Mouse (Mus musculus) limb, embryonic 11.5 days (tissue): Measurements from ENCODE around the gene Adora1. TPM values are rescaled to one million over a fixed set of nuclear protein-coding genes. Genes with fewer than 3 reads are reported as not detected.

Experiments used
- ATAC-seq: fragments of 200-750 bp; cut with Nextera tagmentation; 2 replicates; pipeline ENCODE4 v1.8.0; 2017; ENCODE audit warnings: low read depth; ENCODE audit not compliant: insufficient number of reproducible peaks, low FRiP score, low TSS enrichment
- DNase-seq: peaks from one replicate; pipeline ENCODE4 v3.0.0-alpha.2; 2015; ENCODE audit warnings: low spot score
- H3K27ac ChIP-seq: fragments of 300-500 bp; sonication (generic); replicated peaks from 2 replicates; pipeline ENCODE4 v1.5.1; 2014; ENCODE audit warnings: low read depth, mild to moderate bottlenecking, low read length
- H3K27me3 ChIP-seq: fragments of 300-500 bp; sonication (generic); 2 replicates; pipeline ENCODE4 v1.6.1; 2014; ENCODE audit warnings: mild to moderate bottlenecking, low read length, mixed read lengths; ENCODE audit not compliant: control insufficient read depth, insufficient read depth
- H3K36me3 ChIP-seq: fragments of 300-500 bp; sonication (generic); 2 replicates; pipeline ENCODE4 v1.6.1; 2014; ENCODE audit warnings: mild to moderate bottlenecking, low read length, moderate library complexity, mixed read lengths; ENCODE audit not compliant: control insufficient read depth, insufficient read depth
- H3K4me1 ChIP-seq: fragments of 300-500 bp; sonication (generic); 2 replicates; pipeline ENCODE4 v1.6.1; 2014; ENCODE audit warnings: low read length, mixed read lengths; ENCODE audit not compliant: control insufficient read depth, insufficient read depth
- H3K4me2 ChIP-seq: fragments of 300-500 bp; sonication (generic); 2 replicates; pipeline ENCODE4 v1.6.1; 2014; ENCODE audit warnings: low read depth, mild to moderate bottlenecking, moderate library complexity; ENCODE audit not compliant: severe bottlenecking
- H3K4me3 ChIP-seq: fragments of 300-500 bp; sonication (generic); 2 replicates; pipeline ENCODE4 v1.5.1; 2014; ENCODE audit warnings: low read depth, low read length
- H3K9ac ChIP-seq: fragments of 300-500 bp; sonication (generic); 2 replicates; pipeline ENCODE4 v1.6.1; 2014; ENCODE audit warnings: mild to moderate bottlenecking, low read length
- H3K9me3 ChIP-seq: fragments of 300-500 bp; sonication (generic); 2 replicates; pipeline ENCODE4 v1.6.1; 2016; ENCODE audit warnings: low read length; ENCODE audit not compliant: control insufficient read depth
- WGBS: fragments of 180-500 bp; shearing (Covaris S2); extraction: QIAGEN DNeasy Blood & Tissue Kit; methylation state at CpG from one replicate; pipeline ENCODE4 v1.1.7; 2014; 5-methylcytosine and 5-hydroxymethylcytosine counted together
- polyA plus RNA-seq: library from polyadenylated mRNA; unstranded; fragments of >200 nt; fragmentation: Nextera tagmentation; extraction: Ambion mirVana; gene quantifications from 2 replicates; pipeline ENCODE4 v1.2.1, GENCODE M21; 2014

Adora1 gene
- polyA plus RNA-seq = 0.87 and 0.88 TPM in 2 replicates

GRCm38 (mm10) chr1:134235391-134235921 is at the start of gene Adora1:
Gene Adora1 (minus strand): TSS chr1:134235431.
- H3K4me2 ChIP-seq = peak within 1 kb of the TSS; percentile 79
- ATAC-seq (no peak), DNase-seq (peak; percentile 38)
- H3K4me1 ChIP-seq = peaks cover 8% of the 10 kb centered on the region; the same call in 1 of the 2 replicates
- no peak within 1 kb of the TSS for H3K27ac ChIP-seq
- WGBS = under 1% methylated on average over 34 of the region's 37 CpGs
- peaks cover 47% of the 10 kb centered on the region for H3K27me3 ChIP-seq
- H3K36me3 ChIP-seq = no peaks in the 10 kb centered on the region
- no peaks in the 10 kb centered on the region for H3K9me3 ChIP-seq
- peak within 1 kb of the TSS; percentile 36 for H3K4me3 ChIP-seq
- peak within 1 kb of the TSS; percentile 44; the same call in 1 of the 2 replicates for H3K9ac ChIP-seq

- no peak overlapping the region for H3K9ac ChIP-seq
- ATAC-seq = no peak
Observed at GRCm38 (mm10) chr1:134283108-134283507, 47.9 kb upstream of the Adora1 start.

DNA sequence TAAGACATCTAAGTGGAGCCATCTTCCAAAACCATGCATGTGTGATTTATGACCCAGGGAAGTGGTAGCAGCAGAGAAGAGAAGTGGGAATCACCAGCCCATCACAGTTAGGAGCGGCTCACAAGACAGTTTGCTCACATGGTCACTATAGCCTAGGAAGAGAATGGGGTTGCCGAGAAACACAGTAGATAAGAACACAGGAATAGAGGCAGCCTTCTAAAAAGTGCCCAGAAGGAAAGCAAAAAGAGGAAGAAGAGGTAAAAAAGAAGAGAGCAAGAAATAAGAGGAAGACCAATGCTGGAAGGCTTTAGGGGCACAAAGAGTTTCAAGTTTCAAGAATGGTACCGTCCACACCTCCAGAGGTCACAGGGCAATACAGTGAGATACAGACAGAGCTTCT is 47.1 kb upstream of the Adora1 start:
- Histone ChIP-seq H3K27me3 (no peaks in the 10 kb centered on the region), H3K9me3 (no peaks in the 10 kb centered on the region), H3K4me2 (no peak overlapping the region), H3K9ac (no peak overlapping the region), H3K4me3 (no peak overlapping the region), H3K27ac (no peak overlapping the region), H3K4me1 (no peaks in the 10 kb centered on the region), H3K36me3 (no peaks in the 10 kb centered on the region)
- WGBS = 65% methylated on average over 3 of the region's 3 CpGs
- no peak for ATAC-seq
- DNase-seq = no peak

More at GRCm38 (mm10) chr1:134283108-134283507, 47.9 kb upstream of the Adora1 start:
- Histone ChIP-seq H3K4me2 (no peak overlapping the region), H3K4me3 (no peak overlapping the region), H3K9me3 (no peaks in the 10 kb centered on the region), H3K27me3 (no peaks in the 10 kb centered on the region), H3K27ac (no peak overlapping the region), H3K36me3 (no peaks in the 10 kb centered on the region), H3K4me1 (no peaks in the 10 kb centered on the region)
- no peak for DNase-seq
- WGBS = 74% methylated on average over 1 of the region's 1 CpGs

DNA sequence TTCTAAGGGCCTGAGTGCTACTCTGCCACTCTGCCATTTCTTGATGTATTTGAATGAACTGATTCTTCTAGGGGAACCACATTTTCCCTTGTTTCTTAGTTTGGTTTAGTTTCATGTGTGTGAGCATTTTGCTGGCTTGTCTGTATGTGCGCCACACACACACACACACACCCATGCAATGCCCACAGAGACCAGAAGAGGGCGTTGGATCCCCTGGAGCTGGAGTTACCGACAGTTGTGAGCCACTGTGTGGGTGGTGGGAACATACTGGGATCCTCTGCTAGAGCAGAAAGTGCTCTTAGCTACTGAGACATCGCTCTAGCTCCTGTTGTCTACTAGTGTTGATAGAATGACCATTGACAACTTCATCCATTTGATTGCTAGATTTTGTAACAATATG is 46.3 kb upstream of the Adora1 start:
- Histone ChIP-seq H3K36me3 (no peaks in the 10 kb centered on the region), H3K9me3 (no peaks in the 10 kb centered on the region), H3K4me1 (no peaks in the 10 kb centered on the region), H3K4me2 (no peak overlapping the region), H3K27me3 (no peaks in the 10 kb centered on the region), H3K9ac (no peak overlapping the region), H3K27ac (no peak overlapping the region), H3K4me3 (no peak overlapping the region)
- no peak for DNase-seq
- 69% methylated on average over 4 of the region's 4 CpGs for WGBS
- no peak for ATAC-seq

- Histone ChIP-seq H3K4me2 (no peak overlapping the region), H3K36me3 (no peaks in the 10 kb centered on the region), H3K9ac (no peak overlapping the region), H3K27ac (no peak overlapping the region), H3K4me1 (peaks cover 3% of the 10 kb centered on the region; the same call in 1 of the 2 replicates), H3K4me3 (no peak overlapping the region), H3K27me3 (no peaks in the 10 kb centered on the region), H3K9me3 (no peaks in the 10 kb centered on the region)
- no peak for DNase-seq
- ATAC-seq = no peak
- WGBS = 93% methylated on average over 5 of the region's 5 CpGs
Observed at GRCm38 (mm10) chr1:134280174-134280573, 44.9 kb upstream of the Adora1 start.

- WGBS = 83% methylated on average over 7 of the region's 7 CpGs
- ATAC-seq (no peak), DNase-seq (no peak)
- Histone ChIP-seq H3K36me3 (no peaks in the 10 kb centered on the region), H3K4me3 (no peak overlapping the region), H3K9me3 (no peaks in the 10 kb centered on the region), H3K4me2 (no peak overlapping the region), H3K9ac (no peak overlapping the region), H3K27me3 (no peaks in the 10 kb centered on the region), H3K27ac (no peak overlapping the region), H3K4me1 (peaks cover 3% of the 10 kb centered on the region; the same call in 1 of the 2 replicates)
Observed at GRCm38 (mm10) chr1:134276823-134277222, 41.6 kb upstream of the Adora1 start.

DNA sequence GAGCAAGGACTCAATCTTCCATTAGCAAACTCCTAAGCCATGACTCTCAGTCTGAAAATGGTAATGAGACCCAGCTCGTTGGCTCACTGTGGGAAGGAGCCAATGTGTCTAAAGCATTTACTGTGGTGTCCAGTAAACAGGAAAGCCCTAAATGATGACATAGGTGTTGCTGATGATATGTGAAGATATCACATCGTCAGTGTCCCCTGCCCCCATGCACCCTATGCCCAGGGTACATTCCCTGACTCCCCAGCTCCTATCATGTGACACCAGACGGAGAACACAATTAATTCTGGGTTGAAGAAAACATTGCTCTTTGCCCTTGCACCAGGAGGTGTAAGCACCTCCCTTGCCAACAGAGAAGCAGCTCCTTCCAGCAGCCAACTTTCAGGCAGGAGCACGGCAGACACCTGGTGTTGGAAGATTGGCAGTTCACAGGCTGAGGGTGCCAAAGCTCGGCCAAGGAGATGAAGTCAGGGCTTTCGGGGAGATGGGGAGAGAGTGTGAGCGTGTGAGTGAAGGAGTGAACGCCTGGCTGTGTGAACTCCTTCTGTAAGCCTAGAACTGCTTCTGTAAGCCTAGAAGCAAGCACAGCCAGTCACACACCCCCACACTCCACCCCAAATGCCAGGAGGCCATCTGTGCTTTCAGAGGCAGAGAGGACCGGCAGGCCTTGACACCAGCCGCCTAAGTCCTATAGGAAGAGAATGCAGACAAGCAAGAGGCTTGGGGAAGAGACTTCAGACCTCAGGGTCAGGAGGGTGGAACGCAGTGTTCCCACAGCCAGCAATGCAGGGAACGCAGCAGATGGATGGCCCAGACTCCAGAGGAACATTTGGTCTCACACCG is 40.6 kb upstream of the Adora1 start:
- Histone ChIP-seq H3K27ac (no peak overlapping the region), H3K4me2 (no peak overlapping the region), H3K9ac (no peak overlapping the region), H3K4me1 (peaks cover 3% of the 10 kb centered on the region; the same call in 1 of the 2 replicates), H3K36me3 (no peaks in the 10 kb centered on the region), H3K4me3 (no peak overlapping the region), H3K9me3 (no peaks in the 10 kb centered on the region), H3K27me3 (no peaks in the 10 kb centered on the region)
- no peak for ATAC-seq
- 48% methylated on average over 13 of the region's 13 CpGs for WGBS
- no peak for DNase-seq

GRCm38 (mm10) chr1:134274483-134274920 is 39.3 kb upstream of the Adora1 start:
- no peak for ATAC-seq
- WGBS = 66% methylated on average over 7 of the region's 7 CpGs
- H3K27me3 ChIP-seq = no peaks in the 10 kb centered on the region

More at GRCm38 (mm10) chr1:134274483-134274920, 39.3 kb upstream of the Adora1 start:
- Histone ChIP-seq H3K9ac (no peak overlapping the region), H3K4me1 (peaks cover 3% of the 10 kb centered on the region; the same call in 1 of the 2 replicates), H3K9me3 (no peaks in the 10 kb centered on the region), H3K36me3 (no peaks in the 10 kb centered on the region), H3K4me2 (no peak overlapping the region), H3K4me3 (no peak overlapping the region), H3K27ac (no peak overlapping the region)
- DNase-seq = no peak
